Mouse (Mus musculus) left cerebral cortex, postnatal 25 days (tissue): ENCODE results near the gene Ddb2. TPM values are rescaled to one million over a fixed set of nuclear protein-coding genes. Genes with fewer than 3 reads are reported as not detected.

ENCODE experiments used
- DNase-seq, 2 experiments: peaks; one replicate each; pipeline ENCODE4 v3.0.0; 2022; ENCODE audit warnings: low spot score in 2 of 2, mixed read lengths in 1 of 2
- intact Hi-C: fragments of 180-260 bp; cut with DNase I; formaldehyde crosslinking; loops from one replicate; pipeline ENCODE4 v1.15.1; 2025
- total RNA-seq, 2 experiments: library from RNA; stranded (reverse); gene quantifications; 2 replicates each; pipeline ENCODE4 v1.2.3; 2021

Ddb2 gene
- total RNA-seq, 2 experiments from 2014 or later, result 10.6 to 11.9 TPM

DNA sequence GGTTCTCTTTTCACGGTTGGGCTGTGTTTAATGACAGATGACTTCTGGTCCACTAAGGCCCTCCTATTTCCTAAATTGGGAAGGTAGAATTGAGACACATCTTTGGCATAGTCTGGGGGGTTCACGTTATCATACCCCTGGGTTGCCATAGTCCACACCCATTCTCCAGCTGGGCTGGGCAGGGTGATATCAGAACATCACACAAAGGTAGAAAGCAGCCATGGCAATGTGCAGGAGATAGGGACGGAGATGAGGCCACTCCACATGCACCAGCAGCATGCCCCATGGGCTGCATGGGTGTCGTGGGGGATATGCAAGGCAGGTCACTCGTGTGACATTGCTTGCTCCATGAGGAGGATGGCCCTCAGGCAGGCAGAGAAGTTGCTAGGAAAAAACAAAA lies 73.2 kb downstream of the Ddb2 start:
- DNase-seq, result no peak

DNA sequence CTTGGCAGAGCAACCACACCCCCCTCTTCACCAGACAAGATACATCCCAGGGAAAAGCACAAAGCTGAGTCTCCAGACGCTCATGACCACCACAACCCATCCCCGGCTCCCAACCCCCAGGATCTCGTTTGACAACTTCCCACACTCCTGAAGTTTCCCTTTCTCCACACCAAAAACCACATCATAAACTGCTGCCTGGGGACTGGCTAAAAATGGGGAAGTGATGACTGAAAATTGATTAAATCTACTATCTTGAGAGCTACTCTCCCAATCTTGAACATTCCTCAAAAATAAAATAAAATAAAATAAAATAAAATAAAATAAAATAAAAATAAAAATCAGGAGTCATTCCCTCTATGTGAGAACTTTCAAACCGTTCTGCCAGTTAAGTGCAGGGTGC lies 73.8 kb downstream of the Ddb2 start:
- intact Hi-C loops, result no loop called here
- DNase-seq, result no peak

More for the DNA sequence above, 73.2 kb downstream of the Ddb2 start:
- intact Hi-C loops, result no loop called here

Other genes starting within 250 kb of the Ddb2 start
- under 1 TPM; 0.41 to 0.53 TPM for gene Rapsn, start 201.4 kb downstream of the Ddb2 start, total RNA-seq
- gene Psmc3, start 183.0 kb downstream of the Ddb2 start, total RNA-seq, result 100 to 1,000 TPM; 184 to 218 TPM
- 10 to 100 TPM; 25.1 to 29.4 TPM for gene Slc39a13, start 166.6 kb downstream of the Ddb2 start, total RNA-seq
- gene Spi1, start 154.6 kb downstream of the Ddb2 start, total RNA-seq, result 1 to 10 TPM; 3.0 to 5.3 TPM
- 1 to 10 TPM in 1 of 2 experiments, under 1 TPM in 1; 0.96 to 1.4 TPM for gene Mybpc3, start 118.8 kb downstream of the Ddb2 start, total RNA-seq
- 100 to 1,000 TPM; 232 to 233 TPM for gene Madd, start 53.1 kb downstream of the Ddb2 start, total RNA-seq
- 1 to 10 TPM; 2.7 to 5.7 TPM for gene Nr1h3, start 34.1 kb downstream of the Ddb2 start, total RNA-seq
- gene Acp2, start 34.1 kb downstream of the Ddb2 start, total RNA-seq, result 10 to 100 TPM; 49.7 to 51.4 TPM
- gene Pacsin3, start 19.0 kb upstream of the Ddb2 start, total RNA-seq, result 10 to 100 TPM; 33.6 to 40.5 TPM
- gene Arfgap2, start 28.0 kb upstream of the Ddb2 start, total RNA-seq, result 10 to 100 TPM; 71.8 to 74.1 TPM
- gene 1110051M20Rik, start 207.7 kb upstream of the Ddb2 start, total RNA-seq, result 10 to 100 TPM; 89.9 to 96.6 TPM
- 10 to 100 TPM; 24.9 to 25.2 TPM for gene Lrp4, start 220.5 kb upstream of the Ddb2 start, total RNA-seq